Mouse (Mus musculus): ENCODE measurements around the gene Mr1.
"Not testable (repeated sequence)": the region's sequence is repeated elsewhere in the genome, so short reads cannot be mapped to it uniquely, and the experiment has no call there.

Gene Mr1

DNA sequence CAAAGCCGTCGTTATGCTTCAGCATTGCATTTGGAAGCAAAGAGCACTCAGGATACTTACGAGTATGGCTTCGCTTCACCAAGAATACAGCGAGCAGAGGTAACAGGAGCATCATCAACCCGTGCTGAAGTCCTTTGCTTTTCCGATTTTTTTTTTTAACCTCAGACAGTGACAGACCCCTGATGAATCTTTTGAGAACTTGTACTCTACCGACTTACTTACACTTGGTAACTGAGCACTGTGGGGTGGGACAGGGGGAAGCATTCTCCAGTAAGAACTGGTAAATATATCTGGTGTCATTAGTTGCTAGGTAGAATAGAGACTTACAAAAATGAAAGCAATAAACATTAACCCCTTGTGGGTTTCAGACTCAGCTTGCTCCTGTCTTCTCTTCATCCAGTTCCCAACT lies at the start of gene Mr1:
Mr1 (minus strand) TSS at position 243 of the 409 bp plus-strand sequence.
- peak; percentile 43 for DNase-seq (ENCODE audit: low spot score)

- no peak for DNase-seq (ENCODE audit: low spot score)
Measured at GRCm38 (mm10) chr1:155192805-155193368, 46.3 kb upstream of the Mr1 start.

GRCm38 (mm10) chr1:155191671-155192070 lies 45.1 kb upstream of the Mr1 start:
- no peak for DNase-seq (ENCODE audit: low spot score)

DNA sequence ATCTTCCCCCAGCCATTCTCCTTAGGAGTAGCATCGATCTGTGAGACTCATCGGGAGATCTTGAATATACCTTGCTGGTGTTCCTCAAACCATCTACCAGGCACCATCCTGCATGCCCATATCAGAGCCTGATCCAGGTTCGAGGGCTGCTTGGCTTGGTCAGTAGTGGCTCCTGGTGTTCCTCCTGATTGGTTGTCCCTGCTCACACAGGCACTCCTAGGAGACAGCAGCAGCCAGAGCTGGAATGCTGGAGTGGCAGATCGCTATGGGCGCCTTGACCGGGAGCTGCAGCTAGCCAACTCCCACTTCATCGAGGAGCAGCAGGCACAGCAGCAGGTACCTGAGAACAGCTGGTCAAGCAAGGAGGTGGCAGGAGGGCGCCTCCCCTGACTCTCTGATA lies 44.6 kb upstream of the Mr1 start:
- DNase-seq (ENCODE audit: low spot score) = no peak

DNA sequence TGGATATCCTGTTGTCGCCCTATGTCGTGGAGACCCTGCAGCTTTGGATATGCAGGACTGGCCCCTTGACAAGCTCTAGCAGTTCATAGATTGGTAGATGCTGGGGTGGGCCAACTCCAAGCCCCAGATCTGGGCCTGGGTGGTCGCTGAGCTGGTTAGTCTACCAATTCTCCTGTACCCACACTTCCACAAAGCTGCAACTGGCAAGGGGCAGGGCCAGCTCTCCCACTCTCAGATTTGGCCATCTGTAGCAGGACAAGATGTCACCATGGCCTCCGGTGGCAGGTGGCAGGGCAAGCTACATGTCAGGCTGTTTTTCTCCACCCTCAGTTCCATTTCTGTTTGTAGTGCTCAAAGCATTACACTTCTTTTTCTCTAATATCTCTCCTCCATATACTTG lies 42.0 kb upstream of the Mr1 start:
- DNase-seq (ENCODE audit: low spot score) = no peak

GRCm38 (mm10) chr1:155184191-155184590 lies 37.6 kb upstream of the Mr1 start:
- DNase-seq (ENCODE audit: low spot score) = no peak

- DNase-seq (ENCODE audit: low spot score) = no peak
Measured at GRCm38 (mm10) chr1:155178192-155178924, 31.7 kb upstream of the Mr1 start.

DNA sequence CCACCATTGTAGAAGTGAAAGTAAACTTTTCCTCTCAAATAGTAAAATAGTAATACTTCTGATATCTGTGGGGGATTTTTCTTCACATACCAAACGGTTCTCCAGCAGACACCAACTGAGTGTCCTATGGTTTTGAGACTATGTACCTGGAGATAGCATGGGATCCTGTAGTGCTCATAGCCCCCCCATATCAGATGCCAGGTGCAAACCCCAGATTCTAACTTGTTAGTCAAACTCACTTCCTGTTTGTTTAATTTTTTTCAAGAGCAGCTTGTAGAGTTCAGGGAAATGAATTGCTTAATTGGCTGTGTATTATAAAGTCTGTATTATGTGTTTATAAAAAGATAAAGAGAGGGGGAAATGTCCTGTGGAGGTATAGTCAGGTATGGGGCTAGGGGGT lies 27.8 kb upstream of the Mr1 start:
- DNase-seq (ENCODE audit: low spot score) = no peak

DNA sequence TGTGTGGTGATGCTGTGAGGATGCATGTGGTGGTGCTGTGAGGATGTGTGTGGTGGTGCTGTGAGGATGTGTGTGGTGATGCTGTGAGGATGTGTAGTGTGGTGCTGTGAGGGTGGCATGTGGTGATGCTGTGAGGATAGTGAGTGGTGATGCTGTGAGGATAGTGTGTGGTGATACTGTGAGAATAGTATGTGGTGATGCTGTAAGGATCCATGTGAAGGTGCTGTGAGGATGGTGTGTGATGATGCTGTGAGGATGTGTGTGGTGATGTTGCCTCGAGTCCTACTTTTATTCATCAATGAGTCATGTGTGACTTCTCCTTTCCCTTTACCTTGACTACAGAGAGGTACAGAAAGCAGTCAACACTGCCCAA lies 27.0 kb upstream of the Mr1 start:
- not testable (repeated sequence) for DNase-seq (ENCODE audit: low spot score)

DNA sequence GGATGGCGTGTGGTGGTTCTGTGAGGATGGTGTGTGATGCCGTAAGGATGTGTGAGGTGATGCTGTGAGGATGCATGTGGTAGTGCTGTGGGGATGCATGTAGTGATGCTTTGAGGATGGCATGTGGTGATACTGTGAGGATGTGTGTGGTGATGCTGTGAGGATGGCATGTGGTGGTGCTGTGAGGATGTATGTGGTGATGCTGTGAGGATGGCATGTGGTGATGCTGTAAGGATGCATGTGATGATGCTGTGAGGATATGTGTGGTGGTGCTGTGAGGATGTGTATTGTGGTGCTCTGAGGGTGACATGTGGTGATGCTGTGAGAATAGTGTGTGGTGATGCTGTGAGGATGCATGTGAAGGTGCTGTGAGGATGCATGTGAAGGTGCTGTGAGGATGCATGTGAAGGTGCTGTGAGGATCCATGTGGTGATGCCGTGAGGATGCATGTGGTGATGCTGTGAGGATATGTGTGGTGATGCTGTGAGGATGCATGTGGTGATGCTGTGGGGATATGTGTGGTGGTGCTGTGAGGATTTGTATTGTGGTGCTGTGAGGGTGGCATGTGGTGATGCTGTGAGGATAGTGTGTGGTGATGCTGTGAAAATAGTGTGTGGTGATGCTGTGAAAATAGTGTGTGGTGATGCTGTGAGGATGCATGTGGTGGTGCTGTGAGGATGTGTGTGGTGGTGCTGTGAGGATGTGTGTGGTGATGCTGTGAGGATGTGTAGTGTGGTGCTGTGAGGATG lies 26.5 kb upstream of the Mr1 start:
- DNase-seq (ENCODE audit: low spot score) = no peak

GRCm38 (mm10) chr1:155169935-155170334 lies 23.3 kb upstream of the Mr1 start:
- no peak for DNase-seq (ENCODE audit: low spot score)

GRCm38 (mm10) chr1:155167453-155167852 lies 20.8 kb upstream of the Mr1 start:
- DNase-seq (ENCODE audit: low spot score) = no peak

GRCm38 (mm10) chr1:155158970-155159484 lies 12.4 kb upstream of the Mr1 start:
- peak; percentile 22 for DNase-seq (ENCODE audit: low spot score)

- peak; percentile 97 for DNase-seq (ENCODE audit: low spot score)
Measured at GRCm38 (mm10) chr1:155158141-155158969, 11.7 kb upstream of the Mr1 start, which contains the start of gene Stx6. TSS of gene Stx6 (plus strand) at chr1:155158715.

DNA sequence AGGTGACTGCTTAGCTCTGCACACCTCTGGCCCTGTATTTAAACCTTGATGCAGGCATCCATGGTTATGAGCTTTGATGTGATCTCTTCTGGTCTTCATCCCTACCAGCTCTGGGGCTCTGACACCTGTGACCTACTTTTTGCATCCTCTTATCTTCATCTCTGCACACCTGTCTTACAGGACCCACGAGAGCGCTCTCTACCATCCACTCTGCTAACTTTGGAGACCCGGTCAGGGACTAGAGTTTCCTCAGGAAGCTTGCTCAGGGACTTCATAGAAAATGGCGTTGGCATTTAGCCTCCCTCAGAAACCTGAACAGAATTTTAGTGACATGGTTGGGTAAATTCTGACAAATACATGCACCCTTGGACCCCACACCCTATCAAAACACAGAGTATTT lies 7.3 kb upstream of the Mr1 start:
- no peak for DNase-seq (ENCODE audit: low spot score)

- DNase-seq (ENCODE audit: low spot score) = no peak
Measured at GRCm38 (mm10) chr1:155150821-155151220, 4.2 kb upstream of the Mr1 start.

- no peak for DNase-seq (ENCODE audit: low spot score)
Measured at GRCm38 (mm10) chr1:155149403-155149802, 2.8 kb upstream of the Mr1 start.

- DNase-seq (ENCODE audit: low spot score) = no peak
Measured at GRCm38 (mm10) chr1:155147228-155147627, 614 bp upstream of the Mr1 start.

DNA sequence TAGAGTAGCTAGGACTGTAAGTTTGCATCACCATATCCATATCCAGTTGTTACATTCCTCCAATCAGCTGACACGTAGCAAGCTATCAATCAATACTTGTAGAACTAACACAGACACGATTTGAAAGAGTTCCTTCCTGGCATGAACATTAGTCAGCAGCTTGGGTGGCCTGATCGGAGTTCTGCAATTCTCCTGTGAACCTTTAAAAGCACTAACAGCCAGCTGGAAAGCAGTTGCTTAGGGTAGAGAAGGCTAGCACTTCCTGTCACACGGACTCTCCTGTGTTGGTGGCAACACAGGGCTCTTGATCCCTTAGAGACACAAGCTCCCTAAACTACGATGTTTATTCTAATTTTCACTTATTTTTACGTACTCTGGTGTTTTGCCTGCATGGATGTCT lies 994 bp downstream of the Mr1 start:
- no peak for DNase-seq (ENCODE audit: low spot score)

GRCm38 (mm10) chr1:155140076-155140475 lies 6.5 kb downstream of the Mr1 start:
- DNase-seq (ENCODE audit: low spot score) = peak; percentile 69

- no peak for DNase-seq (ENCODE audit: low spot score)
Measured at GRCm38 (mm10) chr1:155138795-155139194, 7.8 kb downstream of the Mr1 start.

- DNase-seq (ENCODE audit: low spot score) = no peak
Measured at GRCm38 (mm10) chr1:155134866-155135265, 11.7 kb downstream of the Mr1 start.
